Mouse (Mus musculus) embryonic facial prominence, embryonic 11.5 days (tissue): ENCODE measurements around the gene Adgrv1. TPM values are rescaled to one million over a fixed set of nuclear protein-coding genes. Genes with fewer than 3 reads are reported as not detected.

Experiments used
- ATAC-seq: fragments of 200-750 bp; cut with Nextera tagmentation; replicated peaks from 2 replicates; pipeline ENCODE4 v1.8.0; 2017; ENCODE audit warnings: low read depth; ENCODE audit not compliant: insufficient number of reproducible peaks, low FRiP score, low TSS enrichment
- DNase-seq: peaks from one replicate; pipeline ENCODE4 v3.0.0-alpha.2; 2015; ENCODE audit warnings: low spot score
- H3K27ac ChIP-seq: fragments of 300-500 bp; sonication (generic); replicated peaks from 2 replicates; pipeline ENCODE4 v1.5.1; 2014; ENCODE audit warnings: mild to moderate bottlenecking, low read depth, low read length, control low read depth
- H3K27me3 ChIP-seq: fragments of 300-500 bp; sonication (generic); 2 replicates; pipeline ENCODE4 v1.6.1; 2014; ENCODE audit warnings: mild to moderate bottlenecking, low read length, moderate library complexity, mixed read lengths; ENCODE audit not compliant: control insufficient read depth, insufficient read depth
- H3K36me3 ChIP-seq: fragments of 300-500 bp; sonication (generic); replicated peaks from 2 replicates; pipeline ENCODE4 v1.6.1; 2014; ENCODE audit warnings: low read depth, mild to moderate bottlenecking, low read length, moderate library complexity, mixed read lengths; ENCODE audit not compliant: control insufficient read depth, insufficient read depth
- H3K4me1 ChIP-seq: fragments of 300-500 bp; sonication (generic); 2 replicates; pipeline ENCODE4 v1.6.1; 2014; ENCODE audit warnings: low read length, mixed read lengths; ENCODE audit not compliant: control insufficient read depth, insufficient read depth
- H3K4me2 ChIP-seq: fragments of 300-500 bp; sonication (generic); 2 replicates; pipeline ENCODE4 v1.6.1; 2014; ENCODE audit warnings: low read depth, mild to moderate bottlenecking, control low read depth, low read length, moderate library complexity
- H3K4me3 ChIP-seq: fragments of 300-500 bp; sonication (generic); 2 replicates; pipeline ENCODE4 v1.5.1; 2014; ENCODE audit warnings: low read depth, low read length, control low read depth
- H3K9ac ChIP-seq: fragments of 300-500 bp; sonication (generic); replicated peaks from 2 replicates; pipeline ENCODE4 v1.6.1; 2014; ENCODE audit warnings: mild to moderate bottlenecking, control low read depth, low read length
- H3K9me3 ChIP-seq: fragments of 300-500 bp; sonication (generic); replicated peaks from 2 replicates; pipeline ENCODE4 v1.6.1; 2016; ENCODE audit warnings: mild to moderate bottlenecking, low read length, inconsistent platforms, mixed read lengths; ENCODE audit not compliant: control insufficient read depth
- WGBS: fragments of 180-500 bp; shearing (Covaris S2); extraction: QIAGEN DNeasy Blood & Tissue Kit; methylation state at CpG from one replicate; pipeline ENCODE4 v1.1.7; 2014; 5-methylcytosine and 5-hydroxymethylcytosine counted together
- polyA plus RNA-seq: library from polyadenylated mRNA; unstranded; fragments of >200 nt; fragmentation: Nextera tagmentation; extraction: Ambion mirVana; gene quantifications from 2 replicates; pipeline ENCODE4 v1.2.1, GENCODE M21; 2014

Gene Adgrv1
- polyA plus RNA-seq, 1 experiment from 2014 or later: 8.0 TPM

GRCm38 (mm10) chr13:81237947-81238346, 395.0 kb downstream of the Adgrv1 start:
- no peak overlapping the region for H3K9ac ChIP-seq
- no peaks in the 10 kb centered on the region for H3K4me1 ChIP-seq
- no peak overlapping the region for H3K4me3 ChIP-seq
- H3K27me3 ChIP-seq: no peaks in the 10 kb centered on the region
- H3K27ac ChIP-seq: no peak overlapping the region
- DNase-seq (no peak), ATAC-seq (no peak)
- 77% methylated on average over 5 of the region's 5 CpGs for WGBS
- H3K9me3 ChIP-seq: no peaks in the 10 kb centered on the region
- no peak overlapping the region for H3K4me2 ChIP-seq
- no peaks in the 10 kb centered on the region for H3K36me3 ChIP-seq

- DNase-seq (no peak), ATAC-seq (no peak)
- Histone ChIP-seq H3K4me3 (no peak overlapping the region), H3K9me3 (no peaks in the 10 kb centered on the region), H3K4me1 (no peaks in the 10 kb centered on the region), H3K4me2 (no peak overlapping the region), H3K9ac (no peak overlapping the region), H3K27ac (no peak overlapping the region), H3K27me3 (no peaks in the 10 kb centered on the region), H3K36me3 (no peaks in the 10 kb centered on the region)
- WGBS: 78% methylated on average over 3 of the region's 3 CpGs
Observed at GRCm38 (mm10) chr13:81236758-81237395, 396.1 kb downstream of the Adgrv1 start.

- Histone ChIP-seq H3K9me3 (no peaks in the 10 kb centered on the region), H3K27ac (no peak overlapping the region), H3K4me3 (no peak overlapping the region), H3K27me3 (no peaks in the 10 kb centered on the region), H3K36me3 (no peaks in the 10 kb centered on the region), H3K4me2 (no peak overlapping the region), H3K4me1 (no peaks in the 10 kb centered on the region), H3K9ac (no peak overlapping the region)
- no peak for ATAC-seq
- WGBS: 59% methylated on average over 2 of the region's 2 CpGs
- no peak for DNase-seq
Observed at GRCm38 (mm10) chr13:81234031-81234430, 398.9 kb downstream of the Adgrv1 start.

- ATAC-seq (no peak), DNase-seq (no peak)
- no peak overlapping the region for H3K9ac ChIP-seq
Observed at GRCm38 (mm10) chr13:81232839-81233238, 400.1 kb downstream of the Adgrv1 start.

GRCm38 (mm10) chr13:81230161-81230560, 402.8 kb downstream of the Adgrv1 start:
- Histone ChIP-seq H3K36me3 (no peaks in the 10 kb centered on the region), H3K27ac (no peak overlapping the region), H3K4me2 (no peak overlapping the region), H3K9me3 (no peaks in the 10 kb centered on the region), H3K9ac (no peak overlapping the region), H3K4me1 (no peaks in the 10 kb centered on the region), H3K4me3 (no peak overlapping the region), H3K27me3 (no peaks in the 10 kb centered on the region)
- DNase-seq (no peak), ATAC-seq (no peak)
- WGBS: 72% methylated on average over 4 of the region's 4 CpGs

More at GRCm38 (mm10) chr13:81232839-81233238, 400.1 kb downstream of the Adgrv1 start:
- H3K4me3 ChIP-seq: no peak overlapping the region
- no peaks in the 10 kb centered on the region for H3K9me3 ChIP-seq
- no peaks in the 10 kb centered on the region for H3K36me3 ChIP-seq
- H3K4me2 ChIP-seq: no peak overlapping the region
- H3K27me3 ChIP-seq: no peaks in the 10 kb centered on the region
- H3K27ac ChIP-seq: no peak overlapping the region
- H3K4me1 ChIP-seq: no peaks in the 10 kb centered on the region

GRCm38 (mm10) chr13:81223768-81224167, 409.2 kb downstream of the Adgrv1 start:
- no peak overlapping the region for H3K9ac ChIP-seq
- 93% methylated on average over 3 of the region's 3 CpGs for WGBS
- no peaks in the 10 kb centered on the region for H3K4me1 ChIP-seq
- H3K4me3 ChIP-seq: no peak overlapping the region
- no peak for DNase-seq
- no peak for ATAC-seq
- H3K4me2 ChIP-seq: no peak overlapping the region
- no peak overlapping the region for H3K27ac ChIP-seq
- no peaks in the 10 kb centered on the region for H3K9me3 ChIP-seq
- H3K27me3 ChIP-seq: no peaks in the 10 kb centered on the region
- H3K36me3 ChIP-seq: no peaks in the 10 kb centered on the region

GRCm38 (mm10) chr13:81222377-81222776, 410.6 kb downstream of the Adgrv1 start:
- ATAC-seq: no peak
- H3K27me3 ChIP-seq: no peaks in the 10 kb centered on the region
- no peaks in the 10 kb centered on the region for H3K9me3 ChIP-seq
- H3K27ac ChIP-seq: no peak overlapping the region
- 95% methylated on average over 1 of the region's 1 CpGs for WGBS
- no peak overlapping the region for H3K9ac ChIP-seq
- H3K4me2 ChIP-seq: no peak overlapping the region
- no peaks in the 10 kb centered on the region for H3K36me3 ChIP-seq
- no peak for DNase-seq
- H3K4me1 ChIP-seq: no peaks in the 10 kb centered on the region
- no peak overlapping the region for H3K4me3 ChIP-seq

GRCm38 (mm10) chr13:81211436-81211835, 421.5 kb downstream of the Adgrv1 start:
- Histone ChIP-seq H3K27me3 (no peaks in the 10 kb centered on the region), H3K36me3 (no peaks in the 10 kb centered on the region), H3K4me3 (no peak overlapping the region), H3K4me1 (no peaks in the 10 kb centered on the region), H3K9me3 (no peaks in the 10 kb centered on the region), H3K9ac (no peak overlapping the region), H3K4me2 (no peak overlapping the region), H3K27ac (no peak overlapping the region)
- 68% methylated on average over 1 of the region's 1 CpGs for WGBS
- ATAC-seq (no peak), DNase-seq (no peak)
